Mouse (Mus musculus) spleen, postnatal 10 days (tissue): ENCODE measurements around the gene Gm42791.

Source experiments
- DNase-seq, 2 experiments: peaks; one replicate each; pipeline ENCODE4 v3.0.0; 2021 to 2022; ENCODE audit warnings: low spot score in 2 of 2

Gm42791 gene

GRCm38 (mm10) chr5:148954314-148955060 lies 40.5 kb downstream of the Gm42791 start:
- DNase-seq: no peak

GRCm38 (mm10) chr5:148953098-148953497 lies 41.8 kb downstream of the Gm42791 start:
- no peak for DNase-seq

GRCm38 (mm10) chr5:148952419-148952818 lies 42.5 kb downstream of the Gm42791 start:
- DNase-seq: peak; percentile 51 to 81

- DNase-seq: no peak
Observed at GRCm38 (mm10) chr5:148951360-148951759, 43.6 kb downstream of the Gm42791 start.

- DNase-seq: no peak
Observed at GRCm38 (mm10) chr5:148950064-148950463, 44.9 kb downstream of the Gm42791 start.

GRCm38 (mm10) chr5:148948577-148948976 lies 46.4 kb downstream of the Gm42791 start:
- no peak for DNase-seq

GRCm38 (mm10) chr5:148947412-148947811 lies 47.5 kb downstream of the Gm42791 start:
- no peak for DNase-seq

GRCm38 (mm10) chr5:148946787-148947186 lies 48.2 kb downstream of the Gm42791 start:
- DNase-seq: peak; percentile 43 to 67

- DNase-seq: no peak
Observed at GRCm38 (mm10) chr5:148945735-148946134, 49.2 kb downstream of the Gm42791 start.

GRCm38 (mm10) chr5:148944024-148944423 lies 50.9 kb downstream of the Gm42791 start:
- no peak for DNase-seq

GRCm38 (mm10) chr5:148943444-148943843 lies 51.5 kb downstream of the Gm42791 start:
- DNase-seq: no peak

GRCm38 (mm10) chr5:148942957-148943356 lies 52.0 kb downstream of the Gm42791 start:
- no peak for DNase-seq

- peak in 1 of 2 experiments; percentile 53 for DNase-seq
Observed at GRCm38 (mm10) chr5:148942305-148942704, 52.6 kb downstream of the Gm42791 start.

GRCm38 (mm10) chr5:148941867-148942266 lies 53.1 kb downstream of the Gm42791 start:
- no peak for DNase-seq

GRCm38 (mm10) chr5:148939948-148940382 lies 55.0 kb downstream of the Gm42791 start:
- DNase-seq: peak in 1 of 2 experiments; percentile 32

- DNase-seq: no peak
Observed at GRCm38 (mm10) chr5:148936516-148936951, 58.4 kb downstream of the Gm42791 start.

GRCm38 (mm10) chr5:148935871-148936270 lies 59.1 kb downstream of the Gm42791 start:
- DNase-seq: no peak

- peak in 1 of 2 experiments; percentile 50 for DNase-seq
Observed at GRCm38 (mm10) chr5:148935071-148935821, 59.7 kb downstream of the Gm42791 start.

GRCm38 (mm10) chr5:148934457-148934856 lies 60.5 kb downstream of the Gm42791 start:
- no peak for DNase-seq

GRCm38 (mm10) chr5:148933767-148934166 lies 61.2 kb downstream of the Gm42791 start:
- no peak for DNase-seq

GRCm38 (mm10) chr5:148931301-148931700 lies 63.6 kb downstream of the Gm42791 start:
- DNase-seq: no peak

GRCm38 (mm10) chr5:148929116-148929449 lies 65.9 kb downstream of the Gm42791 start, which contains the start of gene Katnal1:
Gene Katnal1 (minus strand): TSS chr5:148929320.
- DNase-seq: no peak
